Mouse (Mus musculus) embryonic facial prominence, embryonic 14.5 days (tissue): ENCODE results near the gene Ncor1. TPM values are rescaled to one million over a fixed set of nuclear protein-coding genes. Genes with fewer than 3 reads are reported as not detected.
"Not testable (repeated sequence)": the region's sequence is repeated elsewhere in the genome, so short reads cannot be mapped to it uniquely, and the experiment has no call there.

Source experiments
- ATAC-seq: fragments of 200-750 bp; cut with Nextera tagmentation; 2 replicates; pipeline ENCODE4 v1.8.0; 2017; ENCODE audit warnings: low read depth, moderate number of reproducible peaks, moderate TSS enrichment
- DNase-seq: peaks from one replicate; pipeline ENCODE4 v3.0.0-alpha.2; 2015; ENCODE audit warnings: low spot score
- H3K27ac ChIP-seq: fragments of 300-500 bp; sonication (generic); replicated peaks from 2 replicates; pipeline ENCODE4 v1.5.1; 2014; ENCODE audit warnings: low read depth, mild to moderate bottlenecking, low read length, moderate library complexity
- H3K27me3 ChIP-seq: fragments of 300-500 bp; sonication (generic); replicated peaks from 2 replicates; pipeline ENCODE4 v1.6.1; 2014; ENCODE audit warnings: low read length; ENCODE audit not compliant: control insufficient read depth, insufficient read depth
- H3K36me3 ChIP-seq: fragments of 300-500 bp; sonication (generic); 2 replicates; pipeline ENCODE4 v1.6.1; 2014; ENCODE audit warnings: low read length, mixed read lengths; ENCODE audit not compliant: control insufficient read depth, insufficient read depth
- H3K4me1 ChIP-seq: fragments of 300-500 bp; sonication (generic); 2 replicates; pipeline ENCODE4 v1.6.1; 2014; ENCODE audit warnings: antibody characterized with exemption, low read length; ENCODE audit not compliant: control insufficient read depth, insufficient read depth
- H3K4me2 ChIP-seq: fragments of 300-500 bp; sonication (generic); 2 replicates; pipeline ENCODE4 v1.6.1; 2014; ENCODE audit warnings: low read depth, mild to moderate bottlenecking, low read length, moderate library complexity, mixed read lengths
- H3K4me3 ChIP-seq: fragments of 300-500 bp; sonication (generic); 2 replicates; pipeline ENCODE4 v1.5.1; 2014; ENCODE audit warnings: low read depth, mild to moderate bottlenecking, low read length
- H3K9ac ChIP-seq: fragments of 300-500 bp; sonication (generic); 2 replicates; pipeline ENCODE4 v1.6.1; 2014; ENCODE audit warnings: low read depth, mild to moderate bottlenecking, low read length, moderate library complexity, mixed read lengths
- H3K9me3 ChIP-seq: fragments of 300-500 bp; sonication (generic); 2 replicates; pipeline ENCODE4 v1.6.1; 2016; ENCODE audit warnings: low read length; ENCODE audit not compliant: control insufficient read depth
- WGBS: fragments of 180-500 bp; shearing (Covaris S2); extraction: QIAGEN DNeasy Blood & Tissue Kit; methylation state at CpG from one replicate; pipeline ENCODE4 v1.1.7; 2014; 5-methylcytosine and 5-hydroxymethylcytosine counted together
- polyA plus RNA-seq: library from polyadenylated mRNA; unstranded; fragments of >200 nt; fragmentation: Nextera tagmentation; extraction: Ambion mirVana; gene quantifications from 2 replicates; pipeline ENCODE4 v1.2.1, GENCODE M21; 2014

Gene Ncor1
- polyA plus RNA-seq, 1 experiment from 2014 or later, result 144 TPM

GRCm38 (mm10) chr11:62426266-62426665 is 32.1 kb downstream of the Ncor1 start:
- H3K36me3 ChIP-seq, result peaks cover 52% of the 10 kb centered on the region
- H3K27ac ChIP-seq, result no peak overlapping the region
- no peak for ATAC-seq
- no peak overlapping the region for H3K4me2 ChIP-seq
- DNase-seq, result no peak
- no peak overlapping the region for H3K9ac ChIP-seq
- H3K27me3 ChIP-seq, result no peaks in the 10 kb centered on the region
- no peak overlapping the region for H3K4me3 ChIP-seq
- H3K9me3 ChIP-seq, result no peaks in the 10 kb centered on the region
- H3K4me1 ChIP-seq, result no peaks in the 10 kb centered on the region
- 96% methylated on average over 5 of the region's 5 CpGs for WGBS

GRCm38 (mm10) chr11:62424525-62424924 is 33.8 kb downstream of the Ncor1 start:
- no peak overlapping the region for H3K4me3 ChIP-seq
- H3K4me2 ChIP-seq, result no peak overlapping the region
- DNase-seq (no peak), ATAC-seq (no peak)
- H3K36me3 ChIP-seq, result peaks cover 45% of the 10 kb centered on the region
- H3K27ac ChIP-seq, result no peak overlapping the region
- H3K27me3 ChIP-seq, result no peaks in the 10 kb centered on the region
- H3K4me1 ChIP-seq, result no peaks in the 10 kb centered on the region
- no peaks in the 10 kb centered on the region for H3K9me3 ChIP-seq
- no peak overlapping the region for H3K9ac ChIP-seq
- WGBS, result 76% methylated on average over 2 of the region's 2 CpGs

DNA sequence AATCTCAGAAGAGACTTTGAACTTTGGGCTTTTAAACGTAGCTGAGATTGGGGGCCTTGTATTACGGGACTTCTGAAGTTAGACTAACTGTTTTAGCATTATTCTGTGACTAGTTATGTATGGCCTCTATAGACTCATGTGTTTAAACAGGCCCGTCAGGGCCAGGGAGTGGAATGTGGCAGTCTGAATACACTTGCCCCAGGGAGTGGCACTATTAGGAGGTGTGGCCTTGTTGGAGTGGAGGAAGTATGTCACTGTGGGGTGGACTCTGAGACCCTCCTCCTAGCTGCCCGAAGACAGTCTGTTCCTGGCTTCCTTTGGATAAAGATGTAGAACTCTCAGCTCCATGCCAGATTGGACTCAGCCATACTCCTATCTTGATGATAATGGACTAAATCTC is 43.3 kb downstream of the Ncor1 start:
- no peak overlapping the region for H3K27ac ChIP-seq
- ATAC-seq, result no peak
- H3K4me2 ChIP-seq, result no peak overlapping the region
- H3K36me3 ChIP-seq, result peaks cover 64% of the 10 kb centered on the region
- H3K9me3 ChIP-seq, result no peaks in the 10 kb centered on the region
- no peak overlapping the region for H3K4me3 ChIP-seq
- H3K9ac ChIP-seq, result no peak overlapping the region
- H3K4me1 ChIP-seq, result no peaks in the 10 kb centered on the region
- DNase-seq, result no peak
- H3K27me3 ChIP-seq, result no peaks in the 10 kb centered on the region
- 91% methylated on average over 4 of the region's 4 CpGs for WGBS

DNA sequence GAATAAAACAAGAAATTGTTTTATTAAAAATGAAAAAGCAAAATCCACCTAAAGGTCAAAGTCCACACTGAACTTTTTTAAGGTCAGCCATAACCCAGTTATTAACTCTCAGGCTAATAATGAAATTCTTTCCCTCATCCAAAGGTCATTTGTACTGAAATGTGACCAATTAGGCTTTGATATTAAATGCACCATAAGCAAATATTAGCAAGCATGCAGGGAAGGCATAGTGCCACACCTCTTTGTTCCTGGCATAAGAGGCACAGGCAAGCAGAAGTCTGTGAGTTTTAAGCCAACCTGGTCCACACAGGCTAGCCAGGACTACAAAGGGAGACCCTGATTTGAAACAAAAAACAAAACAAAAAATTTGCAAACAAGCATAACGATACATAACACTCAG is 48.7 kb downstream of the Ncor1 start:
- 95% methylated on average over 1 of the region's 1 CpGs for WGBS
- ATAC-seq (no peak), DNase-seq (no peak)
- no peaks in the 10 kb centered on the region for H3K27me3 ChIP-seq
- H3K9ac ChIP-seq, result no peak overlapping the region
- H3K4me1 ChIP-seq, result no peaks in the 10 kb centered on the region
- H3K4me3 ChIP-seq, result no peak overlapping the region
- no peak overlapping the region for H3K27ac ChIP-seq
- peaks cover 55% of the 10 kb centered on the region for H3K36me3 ChIP-seq
- no peak overlapping the region for H3K4me2 ChIP-seq
- H3K9me3 ChIP-seq, result no peaks in the 10 kb centered on the region

DNA sequence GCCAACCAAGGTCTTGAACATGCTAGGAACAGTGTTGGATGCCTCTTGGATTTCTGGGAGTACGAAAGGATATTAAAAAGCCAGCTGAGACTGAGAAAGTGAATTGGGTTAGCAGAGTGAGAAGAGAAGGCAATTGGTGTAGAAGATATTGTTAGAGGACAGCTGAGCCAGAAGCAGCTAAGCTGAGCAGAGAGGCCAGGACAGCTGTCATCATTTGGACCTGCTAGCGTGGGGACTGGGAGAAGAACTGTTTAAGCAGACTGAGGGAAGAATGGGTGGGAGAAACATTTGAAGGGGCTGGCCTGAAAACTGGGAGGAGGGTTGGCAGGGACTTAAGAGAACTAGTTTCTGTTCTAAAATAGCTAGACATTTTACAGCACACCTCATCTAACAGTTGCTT is 49.5 kb downstream of the Ncor1 start:
- peaks cover 50% of the 10 kb centered on the region for H3K36me3 ChIP-seq
- no peak overlapping the region for H3K9ac ChIP-seq
- no peak overlapping the region for H3K27ac ChIP-seq
- DNase-seq (no peak), ATAC-seq (no peak)
- no peak overlapping the region for H3K4me2 ChIP-seq
- no peak overlapping the region for H3K4me3 ChIP-seq
- H3K9me3 ChIP-seq, result no peaks in the 10 kb centered on the region
- 87% methylated on average over 2 of the region's 2 CpGs for WGBS
- no peaks in the 10 kb centered on the region for H3K27me3 ChIP-seq
- H3K4me1 ChIP-seq, result no peaks in the 10 kb centered on the region

DNA sequence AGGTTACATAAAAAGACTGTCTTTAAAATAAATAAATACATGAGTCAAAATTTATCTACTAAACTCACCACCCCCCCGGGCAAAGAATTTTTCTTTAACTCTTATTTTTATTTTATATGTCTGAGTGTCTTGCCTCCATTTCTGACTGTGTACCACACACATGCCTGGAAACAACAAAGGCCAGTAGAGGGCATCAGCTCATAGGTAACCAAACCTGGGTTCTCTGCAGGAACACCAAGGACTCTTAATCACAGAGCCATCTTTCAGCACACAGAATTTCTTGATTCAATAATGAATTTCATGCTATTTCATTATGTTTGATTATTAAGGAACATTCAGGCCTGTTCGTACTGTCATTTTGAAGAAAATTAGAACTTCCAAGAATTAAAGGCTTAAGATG is 61.9 kb downstream of the Ncor1 start:
- Histone ChIP-seq H3K9ac (no peak overlapping the region), H3K27me3 (no peaks in the 10 kb centered on the region), H3K36me3 (peaks cover 58% of the 10 kb centered on the region), H3K4me1 (no peaks in the 10 kb centered on the region), H3K27ac (no peak overlapping the region), H3K4me3 (no peak overlapping the region), H3K9me3 (no peaks in the 10 kb centered on the region), H3K4me2 (no peak overlapping the region)
- WGBS, result 88% methylated on average over 2 of the region's 2 CpGs
- DNase-seq (peak; percentile 51), ATAC-seq (no peak)

GRCm38 (mm10) chr11:62388331-62388679 is 70.0 kb downstream of the Ncor1 start:
- Histone ChIP-seq H3K27ac (no peak overlapping the region), H3K9me3 (no peaks in the 10 kb centered on the region), H3K4me2 (no peak overlapping the region), H3K4me3 (no peak overlapping the region), H3K27me3 (no peaks in the 10 kb centered on the region), H3K4me1 (no peaks in the 10 kb centered on the region), H3K9ac (no peak overlapping the region), H3K36me3 (peaks cover 71% of the 10 kb centered on the region)
- DNase-seq (no peak), ATAC-seq (no peak)
- 94% methylated on average over 3 of the region's 3 CpGs for WGBS

DNA sequence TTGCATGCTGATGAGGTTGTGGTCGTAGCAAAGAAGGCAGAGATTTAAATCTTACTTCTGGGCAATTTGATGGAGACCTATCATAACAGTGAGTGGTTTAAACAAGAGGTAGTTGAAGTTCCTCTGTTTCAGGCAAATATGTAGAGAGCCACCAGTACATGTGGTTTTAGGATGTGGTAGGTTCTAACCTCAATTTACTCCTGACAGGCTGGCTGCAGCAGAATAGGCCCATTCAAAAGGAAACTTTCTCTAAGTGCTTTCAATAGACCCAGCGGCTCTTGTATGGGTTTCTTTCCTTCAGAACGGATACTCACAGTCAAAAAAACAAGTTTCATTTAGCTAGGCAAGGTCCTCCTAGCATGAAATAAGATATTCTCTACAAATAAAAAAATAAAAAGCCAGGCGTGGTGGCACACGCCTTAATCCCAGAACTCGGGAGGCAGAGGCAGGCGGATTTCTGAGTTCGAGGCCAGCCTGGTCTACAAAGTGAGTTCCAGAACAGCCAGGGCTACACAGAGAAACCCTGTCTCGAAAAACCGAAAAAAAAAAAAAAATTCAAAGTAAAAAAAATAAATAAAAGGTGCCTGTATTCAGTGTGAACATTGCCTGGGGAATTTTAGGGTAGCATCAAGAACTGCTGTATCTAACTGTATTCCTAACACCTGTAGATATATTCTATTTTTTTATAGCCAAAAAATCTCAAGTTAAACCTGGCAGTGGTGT is 70.6 kb downstream of the Ncor1 start:
- no peak for ATAC-seq
- 88% methylated on average over 10 of the region's 10 CpGs for WGBS

DNA sequence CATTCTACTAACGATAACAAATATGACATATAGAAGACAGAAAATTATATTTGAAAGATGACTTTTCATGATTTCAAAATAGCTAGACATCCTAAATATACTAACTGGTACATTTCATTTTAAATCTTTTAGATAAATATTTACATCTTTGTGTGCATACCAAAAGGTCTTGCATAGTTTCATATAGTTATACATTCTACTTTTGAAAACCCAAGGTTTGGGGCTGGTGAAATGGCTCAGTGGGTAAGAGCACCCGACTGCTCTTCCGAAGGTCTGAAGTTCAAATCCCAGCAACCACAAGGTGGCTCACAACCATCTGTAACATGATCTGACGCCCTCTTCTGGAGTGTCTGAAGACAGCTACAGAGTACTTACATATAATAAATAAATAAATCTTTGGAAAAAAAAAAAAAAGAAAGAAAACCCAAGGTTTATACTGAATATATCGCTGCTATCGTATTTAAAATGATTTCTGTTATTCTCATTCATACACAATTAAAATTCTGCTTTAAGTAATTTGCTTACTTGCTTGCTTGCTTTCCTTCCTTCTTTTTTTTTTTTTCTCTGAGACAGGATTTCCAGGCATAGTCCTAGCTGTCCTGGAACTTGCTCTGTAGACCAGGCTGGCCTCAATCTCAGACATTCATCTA is 81.0 kb downstream of the Ncor1 start:
- H3K4me1 ChIP-seq, H3K27me3 ChIP-seq, H3K27ac ChIP-seq, DNase-seq, H3K9ac ChIP-seq, H3K4me3 ChIP-seq, H3K4me2 ChIP-seq, ATAC-seq, H3K9me3 ChIP-seq: not testable (repeated sequence)
- H3K36me3 ChIP-seq, result peaks cover 70% of the 10 kb centered on the region
- WGBS, result 83% methylated on average over 6 of the region's 6 CpGs

More for the DNA sequence above, 70.6 kb downstream of the Ncor1 start:
- Histone ChIP-seq H3K9me3 (no peaks in the 10 kb centered on the region), H3K9ac (no peak overlapping the region), H3K27me3 (no peaks in the 10 kb centered on the region), H3K27ac (no peak overlapping the region), H3K4me2 (no peak overlapping the region), H3K4me1 (no peaks in the 10 kb centered on the region), H3K36me3 (peaks cover 76% of the 10 kb centered on the region), H3K4me3 (no peak overlapping the region)
- DNase-seq, result no peak
